Mouse (Mus musculus) adrenal gland, postnatal 36 days (tissue): ENCODE measurements around the gene Serpina3j. TPM values are rescaled to one million over a fixed set of nuclear protein-coding genes. Genes with fewer than 3 reads are reported as not detected.

Experiments
- total RNA-seq, 2 experiments: library from RNA; stranded (reverse); gene quantifications; 2 replicates each; pipeline ENCODE4 v1.2.3; 2021

Serpina3j gene
- total RNA-seq, 2 experiments from 2014 or later: not detected

Other genes with a start within 250 kb of the Serpina3j start
- gene Serpina5, start 213.4 kb upstream of the Serpina3j start, total RNA-seq: under 1 TPM in 1 of 2 experiments, not detected in 1; 0.13 TPM
- not detected for gene Serpina3a, start 201.8 kb upstream of the Serpina3j start, total RNA-seq
- gene Serpina3b, start 186.6 kb upstream of the Serpina3j start, total RNA-seq: under 1 TPM; 0.40 to 0.56 TPM
- 10 to 100 TPM; 15.0 to 21.3 TPM for gene Serpina3c, start 160.7 kb upstream of the Serpina3j start, total RNA-seq
- gene Serpina3f, start 100.0 kb upstream of the Serpina3j start, total RNA-seq: under 1 TPM; 0.13 to 0.23 TPM
- gene Serpina3g, start 78.3 kb upstream of the Serpina3j start, total RNA-seq: 1 to 10 TPM; 3.4 to 4.1 TPM
- under 1 TPM in 1 of 2 experiments, not detected in 1; 0.26 TPM for gene Serpina3i, start 51.4 kb upstream of the Serpina3j start, total RNA-seq
- gene Serpina3k, start 23.9 kb downstream of the Serpina3j start, total RNA-seq: 10 to 100 TPM in 1 of 2 experiments, 1 to 10 TPM in 1; 1.4 to 12.2 TPM
- gene Serpina3m, start 23.9 kb downstream of the Serpina3j start, total RNA-seq: 1 to 10 TPM in 1 of 2 experiments, under 1 TPM in 1; 0.72 to 2.1 TPM
- 10 to 100 TPM in 1 of 2 experiments, 1 to 10 TPM in 1; 4.4 to 18.2 TPM for gene Serpina3n, start 92.2 kb downstream of the Serpina3j start, total RNA-seq
- gene Gsc, start 158.8 kb downstream of the Serpina3j start, total RNA-seq: not detected